Mouse (Mus musculus) forebrain, embryonic 16.5 days (tissue): ENCODE data around the gene Eif3j1. TPM values are rescaled to one million over a fixed set of nuclear protein-coding genes. Genes with fewer than 3 reads are reported as not detected.
A peak's percentile ranks its signal among the peaks of the same experiment; 100 is the strongest.

Experiments
- ATAC-seq: fragments of 200-750 bp; cut with Nextera tagmentation; 2 replicates; pipeline ENCODE4 v1.8.0; 2017; ENCODE audit warnings: mild to moderate bottlenecking, moderate library complexity
- H3K27ac ChIP-seq: fragments of 300-500 bp; sonication (generic); 2 replicates; pipeline ENCODE4 v1.5.1; 2014; ENCODE audit warnings: low read length, control low read depth
- H3K27me3 ChIP-seq: fragments of 300-500 bp; sonication (generic); replicated peaks from 2 replicates; pipeline ENCODE4 v1.6.1; 2014; ENCODE audit warnings: low read length; ENCODE audit not compliant: control insufficient read depth, insufficient read depth
- H3K36me3 ChIP-seq: fragments of 300-500 bp; sonication (generic); 2 replicates; pipeline ENCODE4 v1.6.1; 2014; ENCODE audit not compliant: control insufficient read depth, insufficient read depth
- H3K4me1 ChIP-seq: fragments of 300-500 bp; sonication (generic); replicated peaks from 2 replicates; pipeline ENCODE4 v1.6.1; 2014; ENCODE audit warnings: low read length; ENCODE audit not compliant: control insufficient read depth, insufficient read depth
- H3K4me2 ChIP-seq: fragments of 300-500 bp; sonication (generic); 2 replicates; pipeline ENCODE4 v1.6.1; 2014; ENCODE audit warnings: mild to moderate bottlenecking, low read length, control low read depth
- H3K4me3 ChIP-seq: fragments of 300-500 bp; sonication (generic); replicated peaks from 2 replicates; pipeline ENCODE4 v1.5.1; 2014; ENCODE audit warnings: mild to moderate bottlenecking, low read length, control low read depth
- H3K9ac ChIP-seq: fragments of 300-500 bp; sonication (generic); replicated peaks from 2 replicates; pipeline ENCODE4 v1.6.1; 2014; ENCODE audit warnings: low read depth, low read length, control low read depth
- H3K9me3 ChIP-seq: fragments of 300-500 bp; sonication (generic); 2 replicates; pipeline ENCODE4 v1.6.1; 2016; ENCODE audit warnings: low read length; ENCODE audit not compliant: control insufficient read depth
- WGBS: fragments of 180-500 bp; shearing (Covaris S2); extraction: QIAGEN DNeasy Blood & Tissue Kit; methylation state at CpG from one replicate; pipeline ENCODE4 v1.1.7; 2014; 5-methylcytosine and 5-hydroxymethylcytosine counted together
- polyA plus RNA-seq: library from polyadenylated mRNA; unstranded; fragments of >200 nt; fragmentation: Nextera tagmentation; extraction: Ambion mirVana; gene quantifications from 2 replicates; pipeline ENCODE4 v1.2.1, GENCODE M21; 2015

Gene Eif3j1
- polyA plus RNA-seq, 1 experiment from 2014 or later: 11.0 TPM

GRCm38 (mm10) chr2:122036064-122036463 is 7.7 kb downstream of the Eif3j1 start:
- H3K9ac ChIP-seq: no peak overlapping the region
- no peak overlapping the region for H3K27ac ChIP-seq

DNA sequence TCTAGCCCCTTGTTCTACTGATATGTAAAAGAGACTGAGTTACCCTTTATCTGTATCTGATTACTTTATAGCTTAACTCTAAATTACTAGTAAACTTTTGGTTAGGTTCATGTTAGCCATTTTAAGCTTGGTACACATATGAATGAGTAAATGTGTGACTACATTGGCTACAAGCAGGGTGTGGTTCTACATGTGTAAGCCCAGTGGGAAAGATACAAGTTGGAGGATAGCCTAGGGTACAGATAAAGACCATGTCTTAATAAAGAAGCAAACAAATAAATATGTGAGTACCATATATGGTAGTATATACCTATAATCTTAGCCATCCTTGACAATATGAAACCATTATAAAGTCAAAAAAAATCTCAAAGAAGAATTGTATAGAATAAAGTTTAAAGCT is 15.6 kb downstream of the Eif3j1 start:
- Histone ChIP-seq H3K27ac (no peak overlapping the region), H3K27me3 (no peaks in the 10 kb centered on the region), H3K36me3 (peaks cover 8% of the 10 kb centered on the region)

More at GRCm38 (mm10) chr2:122036064-122036463, 7.7 kb downstream of the Eif3j1 start:
- Histone ChIP-seq H3K4me1 (no peaks in the 10 kb centered on the region), H3K4me2 (no peak overlapping the region), H3K36me3 (no peaks in the 10 kb centered on the region; the same call in 1 of the 2 replicates), H3K4me3 (no peak overlapping the region), H3K27me3 (no peaks in the 10 kb centered on the region), H3K9me3 (no peaks in the 10 kb centered on the region)
- ATAC-seq: no peak
- 95% methylated on average over 3 of the region's 3 CpGs for WGBS

DNA sequence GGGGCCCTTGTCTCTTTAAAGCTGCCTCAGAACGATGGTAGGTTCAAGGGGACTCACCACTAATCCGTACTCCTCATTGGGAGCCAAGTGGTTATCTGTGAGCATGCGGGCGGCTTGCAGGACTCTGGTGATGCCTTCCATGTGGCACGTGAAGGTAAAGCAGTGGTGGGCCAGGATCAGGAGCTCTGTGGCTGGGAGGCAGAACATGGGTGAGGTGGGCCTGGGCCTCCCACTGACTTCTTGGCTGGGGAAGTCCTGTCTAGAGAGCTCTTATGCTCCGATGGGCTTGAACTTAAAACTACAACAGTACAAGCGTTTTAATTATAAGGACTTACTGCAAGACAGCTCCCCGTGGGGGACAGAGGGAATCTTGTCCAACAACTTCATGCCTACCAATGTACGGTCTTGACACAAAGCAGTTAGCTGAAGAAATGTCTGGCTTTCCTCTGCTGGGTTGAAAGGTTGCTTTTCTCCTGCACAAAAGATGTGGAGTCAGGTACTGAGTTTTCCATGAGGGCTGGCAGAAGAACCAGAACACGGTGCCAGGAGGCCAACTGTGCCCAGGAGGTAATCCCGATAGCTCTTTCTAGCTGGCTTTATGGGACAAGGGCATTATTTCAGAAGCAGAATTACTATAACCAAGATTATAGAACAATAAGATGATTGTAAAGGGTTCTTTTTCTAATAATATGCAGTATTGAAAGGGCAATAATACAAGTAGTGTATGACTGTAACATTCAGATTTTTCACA is 31.2 kb downstream of the Eif3j1 start:
- no peaks in the 10 kb centered on the region for H3K9me3 ChIP-seq
- H3K27me3 ChIP-seq: no peaks in the 10 kb centered on the region
- no peak for ATAC-seq
- 84% methylated on average over 11 of the region's 11 CpGs for WGBS
- peaks cover 19% of the 10 kb centered on the region for H3K36me3 ChIP-seq
- H3K4me1 ChIP-seq: no peaks in the 10 kb centered on the region
- no peak overlapping the region for H3K9ac ChIP-seq
- H3K27ac ChIP-seq: no peak overlapping the region
- H3K4me3 ChIP-seq: no peak overlapping the region
- H3K4me2 ChIP-seq: no peak overlapping the region

More for the DNA sequence above, 15.6 kb downstream of the Eif3j1 start:
- Histone ChIP-seq H3K4me1 (no peaks in the 10 kb centered on the region), H3K4me2 (no peak overlapping the region), H3K4me3 (no peak overlapping the region), H3K9me3 (no peaks in the 10 kb centered on the region), H3K9ac (no peak overlapping the region)
- ATAC-seq: no peak

DNA sequence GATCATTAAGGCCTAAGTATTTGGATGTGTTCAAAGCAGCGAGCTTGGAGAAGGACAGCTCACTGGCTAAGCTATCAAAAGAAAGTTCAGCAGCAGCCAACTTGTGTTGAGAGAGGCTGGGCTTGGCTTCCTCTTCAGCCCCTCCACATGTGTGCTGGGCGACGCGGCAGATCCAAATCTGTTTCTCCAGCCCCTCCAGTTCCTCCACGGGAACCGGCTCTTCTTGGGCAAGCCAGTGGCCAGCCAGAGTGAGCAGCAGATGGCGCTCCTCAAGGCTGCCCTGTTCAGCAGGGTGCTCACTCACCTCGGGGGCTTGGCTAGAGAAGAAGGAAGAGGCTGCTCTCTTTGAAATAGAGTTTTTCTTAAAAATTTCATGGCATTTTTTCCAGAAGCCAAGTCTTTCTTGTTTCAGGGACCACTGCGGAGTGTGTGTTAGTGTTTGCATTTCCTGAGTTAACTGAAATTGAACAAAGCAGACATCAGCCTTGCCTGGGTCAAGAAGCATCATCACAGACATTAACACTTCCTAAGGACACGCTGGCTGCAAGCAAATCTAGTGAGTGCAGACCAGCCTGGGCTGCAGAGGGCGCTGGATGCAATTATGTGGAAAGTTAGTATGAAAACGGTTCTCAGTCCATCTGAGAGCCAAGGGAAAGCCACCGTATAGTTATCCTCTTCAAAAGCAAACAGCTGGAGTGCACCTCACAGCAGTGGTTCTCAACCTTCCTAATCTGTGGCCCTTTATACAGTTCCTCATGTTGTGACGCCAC is 37.0 kb downstream of the Eif3j1 start:
- Histone ChIP-seq H3K9ac (no peak overlapping the region), H3K4me3 (no peak overlapping the region), H3K4me2 (no peak overlapping the region), H3K27me3 (no peaks in the 10 kb centered on the region), H3K27ac (no peak overlapping the region), H3K36me3 (peaks cover 3% of the 10 kb centered on the region), H3K9me3 (no peaks in the 10 kb centered on the region), H3K4me1 (no peaks in the 10 kb centered on the region)
- 0 out of 2 replicates have a peak, but pooled peaks have one; percentile 39 for ATAC-seq
- 52% methylated on average over 14 of the region's 14 CpGs for WGBS

DNA sequence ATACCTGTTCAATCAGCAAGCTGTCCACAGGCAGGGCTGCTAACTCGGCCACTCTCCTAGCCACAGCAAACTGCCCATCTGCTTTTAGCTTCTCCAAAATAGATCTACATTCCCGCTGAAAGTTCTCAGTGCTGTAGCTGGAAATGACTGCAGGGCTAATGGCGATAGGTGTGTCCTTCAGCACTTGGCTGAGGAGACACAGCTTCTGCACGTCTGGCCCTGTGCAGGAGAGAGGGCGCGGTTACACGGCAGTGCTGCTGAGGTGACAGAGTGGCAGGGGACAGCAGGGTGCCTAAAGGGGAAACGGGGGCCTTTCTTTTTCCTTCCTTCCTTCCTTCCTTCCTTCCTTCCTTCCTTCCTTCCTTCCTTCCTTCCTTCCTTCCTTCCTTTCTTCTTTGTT is 37.9 kb downstream of the Eif3j1 start:
- 79% methylated on average over 8 of the region's 8 CpGs for WGBS
- H3K9me3 ChIP-seq: no peaks in the 10 kb centered on the region
- H3K27me3 ChIP-seq: no peaks in the 10 kb centered on the region
- H3K4me3 ChIP-seq: no peak overlapping the region
- no peak overlapping the region for H3K27ac ChIP-seq
- peaks cover 3% of the 10 kb centered on the region for H3K36me3 ChIP-seq
- H3K4me2 ChIP-seq: no peak overlapping the region
- no peaks in the 10 kb centered on the region for H3K4me1 ChIP-seq
- H3K9ac ChIP-seq: no peak overlapping the region
- no peak for ATAC-seq

DNA sequence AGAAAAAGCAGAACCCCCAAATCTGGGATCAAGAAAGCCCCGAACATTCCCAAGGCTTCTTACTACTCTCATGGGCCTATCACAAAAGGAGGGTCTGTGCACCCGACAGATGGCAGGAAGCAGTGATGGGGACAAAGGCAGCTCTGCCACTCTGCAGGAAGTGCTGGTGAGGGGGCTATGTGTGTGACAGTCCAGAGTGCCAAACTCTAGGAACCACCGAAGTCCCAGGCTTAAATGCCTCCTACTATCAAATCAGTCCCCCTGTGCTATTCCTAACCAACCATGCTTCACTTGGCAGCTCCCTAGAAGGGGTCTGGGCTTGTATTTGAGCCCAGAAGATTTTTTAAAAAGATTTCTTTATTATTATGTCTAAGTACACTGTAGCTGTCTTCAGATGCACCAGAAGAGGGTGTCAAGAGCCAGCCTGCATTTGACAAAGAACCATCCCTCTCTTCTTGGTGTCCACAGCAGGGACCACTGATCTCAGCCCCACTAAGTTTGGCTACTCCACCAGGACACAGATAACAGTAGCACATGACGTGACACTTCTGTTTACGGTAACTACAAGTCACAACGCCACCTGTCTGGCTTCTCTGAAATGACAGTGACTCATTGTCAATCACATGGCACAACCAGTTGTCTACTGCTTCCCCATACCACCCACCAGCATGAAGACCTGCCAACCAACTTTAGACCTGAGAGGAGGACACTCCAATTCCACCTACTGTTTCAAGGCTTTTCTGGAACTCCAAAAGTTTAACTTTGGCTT is 41.0 kb downstream of the Eif3j1 start:
- Histone ChIP-seq H3K4me2 (no peak overlapping the region), H3K9me3 (no peaks in the 10 kb centered on the region), H3K4me1 (no peaks in the 10 kb centered on the region), H3K27me3 (no peaks in the 10 kb centered on the region), H3K36me3 (peaks cover 7% of the 10 kb centered on the region; the same call in 1 of the 2 replicates), H3K9ac (no peak overlapping the region), H3K27ac (no peak overlapping the region), H3K4me3 (no peak overlapping the region)
- 94% methylated on average over 6 of the region's 6 CpGs for WGBS
- no peak for ATAC-seq

DNA sequence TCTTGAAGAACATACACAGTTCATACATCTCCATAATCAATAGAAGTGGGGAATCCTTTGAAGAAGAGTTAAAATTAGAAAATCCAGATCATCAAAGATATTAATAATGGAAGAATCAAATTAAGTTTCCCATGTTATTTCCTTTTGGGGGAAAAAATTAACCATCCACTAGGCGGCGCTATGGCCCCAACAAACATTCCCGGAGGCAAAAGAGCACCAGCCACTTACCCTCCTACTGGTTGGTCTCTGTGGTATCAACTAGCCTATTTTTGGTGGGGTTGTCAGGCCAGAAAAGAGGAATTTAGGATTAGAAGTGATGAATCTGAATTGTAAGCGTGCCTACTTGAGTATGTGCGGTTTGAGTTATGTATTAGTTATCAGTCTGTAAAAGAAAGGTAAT is 41.6 kb downstream of the Eif3j1 start:
- Histone ChIP-seq H3K4me3 (no peak overlapping the region), H3K36me3 (peaks cover 7% of the 10 kb centered on the region; the same call in 1 of the 2 replicates), H3K27me3 (no peaks in the 10 kb centered on the region), H3K27ac (no peak overlapping the region), H3K4me1 (no peaks in the 10 kb centered on the region), H3K9me3 (no peaks in the 10 kb centered on the region), H3K9ac (no peak overlapping the region), H3K4me2 (no peak overlapping the region)
- 34% methylated on average over 5 of the region's 5 CpGs for WGBS
- no peak for ATAC-seq

DNA sequence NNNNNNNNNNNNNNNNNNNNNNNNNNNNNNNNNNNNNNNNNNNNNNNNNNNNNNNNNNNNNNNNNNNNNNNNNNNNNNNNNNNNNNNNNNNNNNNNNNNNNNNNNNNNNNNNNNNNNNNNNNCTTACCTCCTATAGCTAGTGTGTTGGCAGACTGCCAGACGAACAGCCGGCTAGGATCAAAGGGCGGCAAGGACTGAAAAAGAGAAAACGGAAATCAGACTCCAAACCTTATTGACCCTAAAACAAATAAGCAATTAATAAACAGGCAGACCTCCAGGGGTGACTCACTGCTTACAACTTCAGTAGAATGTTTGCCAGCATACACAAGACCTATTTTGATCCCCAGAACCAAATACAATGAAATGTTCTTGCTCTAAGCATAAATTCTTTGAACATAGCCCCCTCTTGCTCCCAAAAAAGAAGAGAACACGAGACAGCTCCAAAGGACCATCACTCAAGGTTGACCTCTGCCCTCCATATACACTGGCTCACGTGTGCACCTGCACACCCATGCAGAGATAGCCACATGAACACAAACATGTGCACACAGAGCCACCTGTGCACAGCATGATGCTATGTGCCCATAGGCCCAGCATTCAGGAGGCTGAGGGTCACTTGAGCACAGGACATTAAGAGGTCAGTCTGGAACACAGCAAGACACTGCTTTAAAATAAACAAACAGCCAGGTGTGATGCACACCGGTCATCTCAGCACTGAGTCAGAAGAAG is 53.5 kb downstream of the Eif3j1 start:
- no peak for ATAC-seq
- H3K36me3 ChIP-seq: peaks cover 23% of the 10 kb centered on the region

More for the DNA sequence above, 53.5 kb downstream of the Eif3j1 start:
- Histone ChIP-seq H3K27ac (no peak overlapping the region), H3K9me3 (no peaks in the 10 kb centered on the region), H3K27me3 (no peaks in the 10 kb centered on the region), H3K4me1 (peaks cover 3% of the 10 kb centered on the region), H3K4me3 (no peak overlapping the region), H3K9ac (no peak overlapping the region), H3K4me2 (no peak overlapping the region)
- WGBS: 36% methylated on average over 7 of the region's 7 CpGs
